Mouse (Mus musculus) frontal cortex, adult (tissue): ENCODE measurements at regions not wholly inside any gene's neighbourhood (a gene's known extent, or its start where the extent isn't known, plus 50 kb on each side); places are given as distances from the start of the nearest gene placed in this dataset.

Experiments
- ATAC-seq: cut with Nextera tagmentation; 2 replicates; pipeline ENCODE4 v1.9.2; 2017; ENCODE audit warnings: mild to moderate bottlenecking, moderate library complexity, mixed read lengths; ENCODE audit not compliant: low TSS enrichment

- no peak for ATAC-seq
Measured at GRCm38 (mm10) chr4:47870010-47870637, 174.8 kb upstream of the Nr4a3 start.

DNA sequence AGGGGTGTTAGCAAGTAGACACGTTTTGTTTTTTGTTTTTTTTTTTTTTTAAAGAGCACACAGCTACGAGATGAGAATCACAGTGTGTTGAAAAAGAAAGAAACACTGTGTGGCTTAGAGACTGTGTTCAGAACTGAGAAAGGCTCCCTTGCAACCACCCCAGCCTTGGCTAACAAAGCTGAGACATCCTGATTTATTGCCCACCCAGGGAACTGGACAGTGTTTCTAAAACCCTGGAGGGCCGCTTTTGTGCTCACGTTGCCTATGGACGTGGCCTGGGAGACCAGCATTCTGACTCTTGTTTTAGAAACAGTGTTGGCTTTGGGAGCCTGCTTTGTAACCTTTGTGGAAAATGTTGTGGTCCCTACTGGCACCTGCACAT is 174.3 kb upstream of the Nr4a3 start:
- no peak for ATAC-seq

- ATAC-seq, result peak; percentile 92
Measured at GRCm38 (mm10) chr4:47881560-47881959, 163.4 kb upstream of the Nr4a3 start.

DNA sequence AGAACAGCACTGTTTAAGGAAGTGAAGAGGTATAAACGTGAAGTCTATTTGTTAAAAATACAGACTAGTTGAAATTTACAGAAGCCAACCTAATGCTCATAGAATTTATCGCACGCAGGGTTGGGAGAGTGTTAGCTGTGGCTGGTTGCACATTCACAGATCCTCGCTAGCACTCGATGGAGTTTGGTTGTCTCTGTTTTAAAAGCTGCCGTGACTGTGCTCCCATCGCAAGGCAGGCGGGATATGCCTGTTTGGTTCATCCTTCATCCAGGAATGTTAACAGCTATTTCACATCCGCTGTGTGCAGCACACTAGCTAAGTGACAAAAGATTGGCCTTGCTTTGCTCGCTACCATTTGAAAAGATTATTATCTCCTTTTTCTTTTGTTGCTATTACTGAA is 162.9 kb upstream of the Nr4a3 start:
- ATAC-seq, result peak; percentile 79

DNA sequence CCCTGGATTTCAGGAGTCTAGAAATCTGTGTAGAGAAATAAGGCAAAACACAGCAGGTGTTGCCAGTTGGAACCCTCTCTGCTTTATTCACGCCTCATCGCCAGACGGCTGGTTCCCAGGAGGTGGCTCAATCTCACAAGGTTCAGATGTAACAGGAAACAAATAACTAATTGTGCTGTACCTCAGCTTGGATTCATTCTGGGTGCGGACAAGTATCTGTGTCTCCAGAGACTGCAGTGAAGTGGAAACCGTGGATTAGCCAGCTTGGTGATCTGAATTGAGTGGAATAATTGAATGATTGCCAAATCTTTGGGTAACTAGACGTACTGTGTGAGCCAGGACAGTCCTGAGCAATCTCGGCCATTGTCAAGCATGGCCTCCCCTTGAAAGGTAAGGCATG is 145.4 kb upstream of the Nr4a3 start:
- ATAC-seq, result no peak

DNA sequence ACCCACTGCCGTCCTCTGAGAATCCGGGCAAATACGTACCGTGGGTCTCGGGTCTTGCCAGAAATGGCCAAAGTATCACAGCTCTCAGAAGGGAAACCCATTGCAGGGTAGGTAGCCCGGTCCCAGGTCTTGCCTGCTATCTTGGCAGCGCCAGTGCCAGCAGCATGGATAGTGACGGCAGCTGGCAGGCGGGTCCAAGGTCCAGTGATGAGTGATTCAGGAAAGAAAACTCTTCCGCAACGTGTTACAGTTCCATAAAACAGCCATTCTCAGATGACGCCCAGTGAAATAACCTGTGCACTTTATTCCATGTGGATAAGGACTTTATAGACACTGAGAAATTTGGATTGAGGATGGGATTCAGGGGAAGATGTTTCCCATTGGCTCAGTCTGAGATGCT is 142.2 kb upstream of the Nr4a3 start:
- no peak for ATAC-seq

GRCm38 (mm10) chr4:47912259-47912658 is 132.7 kb upstream of the Nr4a3 start:
- no peak for ATAC-seq

GRCm38 (mm10) chr4:47919576-47919975 is 125.4 kb upstream of the Nr4a3 start:
- ATAC-seq, result no peak

DNA sequence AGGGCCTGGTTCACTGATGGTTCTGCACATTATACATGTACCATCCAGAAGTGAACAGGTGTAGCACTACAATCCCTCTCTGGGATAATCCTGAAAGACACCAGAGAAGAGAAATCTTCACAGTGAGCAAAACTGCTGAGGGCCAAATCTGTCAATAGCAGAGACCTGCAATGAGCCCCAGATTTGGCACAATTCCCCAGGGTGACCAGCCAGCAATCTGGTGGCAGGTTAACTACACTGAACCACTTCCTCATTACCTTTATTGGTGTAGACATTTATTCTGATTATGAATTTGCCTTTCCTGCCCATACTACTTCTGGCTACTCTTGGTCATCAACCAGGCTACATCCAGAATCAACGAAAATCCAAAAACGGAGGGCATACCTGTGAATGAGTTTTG is 113.5 kb upstream of the Nr4a3 start:
- no peak for ATAC-seq

DNA sequence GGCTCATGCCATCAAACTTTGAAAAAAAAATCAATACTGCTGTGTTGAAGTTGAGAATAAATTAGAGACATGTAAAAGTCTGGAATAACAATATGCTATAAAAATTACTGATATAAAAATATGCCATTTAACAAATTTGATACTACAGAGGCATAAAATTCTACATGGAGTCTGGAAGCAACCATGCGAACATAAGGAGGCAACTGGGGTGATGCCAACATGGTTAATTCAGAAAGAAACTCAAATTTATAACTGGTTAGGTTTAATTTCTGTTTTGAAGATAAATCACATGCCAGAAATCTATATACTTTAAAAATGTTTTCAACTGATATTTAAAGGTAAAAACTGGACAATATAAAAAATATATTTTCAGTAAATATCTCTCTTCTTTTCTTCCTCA is 111.4 kb upstream of the Nr4a3 start:
- ATAC-seq, result no peak

DNA sequence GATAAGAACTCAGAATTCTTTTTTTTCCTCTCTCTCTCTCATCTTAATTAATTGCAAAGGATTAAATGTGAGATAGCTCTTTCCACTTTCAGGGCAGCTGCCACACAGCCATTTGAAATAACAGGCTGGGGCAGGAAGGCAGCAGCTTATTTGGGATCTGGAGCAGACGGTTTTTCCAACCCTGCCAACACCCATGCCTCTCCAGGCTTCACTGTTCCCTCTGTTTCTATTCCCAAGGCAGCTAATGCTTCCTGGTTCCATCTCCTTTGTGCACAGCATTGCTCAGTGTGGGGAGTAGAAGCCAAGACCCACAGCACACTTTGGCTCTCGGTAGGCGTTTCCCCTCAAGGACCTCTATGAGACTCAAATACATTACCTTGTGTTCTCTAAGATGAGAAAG is 109.4 kb upstream of the Nr4a3 start:
- no peak for ATAC-seq

DNA sequence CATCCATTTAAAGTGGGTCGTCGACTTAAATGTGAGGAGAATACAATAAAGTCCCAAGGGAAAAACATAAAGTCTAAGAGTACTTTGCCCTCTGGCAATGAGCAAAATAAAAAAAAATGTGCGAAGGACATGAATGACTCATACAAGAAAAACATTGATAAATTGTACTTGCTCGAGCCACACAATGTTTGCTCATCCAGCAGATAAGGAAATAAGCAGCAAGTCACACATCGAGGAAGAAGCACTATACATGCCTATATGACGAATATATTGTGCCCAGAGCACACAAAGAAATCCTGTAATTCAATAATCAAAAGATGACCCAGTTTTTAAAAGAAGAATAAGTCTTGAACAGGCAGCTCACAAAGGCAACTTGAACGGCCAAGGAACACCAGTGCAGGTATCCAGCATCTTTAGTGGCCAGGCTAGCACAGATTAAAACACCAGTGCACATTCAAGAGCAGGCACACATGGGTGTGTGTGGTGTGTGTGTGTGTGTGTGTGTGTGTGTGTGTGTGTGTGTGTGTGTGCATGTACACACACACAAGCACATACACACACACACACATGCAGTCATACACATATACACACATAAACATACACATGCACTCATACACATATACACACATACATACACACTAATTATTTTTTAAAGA is 108.4 kb upstream of the Nr4a3 start:
- no peak for ATAC-seq

DNA sequence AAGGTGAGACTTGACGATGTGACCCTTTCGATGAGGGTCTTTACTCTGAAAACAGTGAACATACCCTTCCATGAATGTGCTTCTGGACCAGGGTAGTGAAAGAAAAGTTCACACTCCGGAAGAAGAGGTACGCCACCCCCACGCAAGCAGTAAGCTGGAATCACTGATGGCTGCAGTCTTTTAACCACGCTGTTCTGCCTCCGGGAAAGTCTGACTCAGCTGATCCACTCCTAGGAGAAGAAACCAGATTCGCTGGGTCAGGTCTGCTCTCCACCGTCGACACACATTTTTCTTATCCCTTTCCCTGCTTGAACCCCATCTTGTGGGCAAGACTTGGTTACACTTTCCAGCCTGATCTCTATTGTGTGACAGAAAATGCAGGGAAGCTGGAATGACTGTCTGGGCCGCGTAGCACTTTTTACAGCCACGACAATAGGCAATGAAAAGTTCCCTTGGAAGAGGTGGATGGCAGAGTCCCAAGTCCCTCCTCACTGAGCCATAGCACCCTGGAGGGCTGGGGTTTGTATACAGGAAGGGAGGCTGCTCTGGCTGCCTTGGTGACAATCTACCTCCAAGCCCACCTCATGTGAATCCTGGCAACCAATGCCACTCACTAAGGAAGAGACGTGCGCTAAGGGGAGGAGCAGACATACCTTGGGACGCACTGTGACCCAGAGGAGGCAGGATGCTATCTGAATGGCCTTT is 96.9 kb upstream of the Nr4a3 start:
- ATAC-seq, result peak; percentile 86

GRCm38 (mm10) chr4:47948789-47949188 is 96.2 kb upstream of the Nr4a3 start:
- no peak for ATAC-seq

GRCm38 (mm10) chr4:47954576-47955305 is 90.2 kb upstream of the Nr4a3 start:
- ATAC-seq, result 0 out of 2 replicates have a peak, but pooled peaks have one; percentile 16

- no peak for ATAC-seq
Measured at GRCm38 (mm10) chr4:47964630-47965029, 80.3 kb upstream of the Nr4a3 start.

DNA sequence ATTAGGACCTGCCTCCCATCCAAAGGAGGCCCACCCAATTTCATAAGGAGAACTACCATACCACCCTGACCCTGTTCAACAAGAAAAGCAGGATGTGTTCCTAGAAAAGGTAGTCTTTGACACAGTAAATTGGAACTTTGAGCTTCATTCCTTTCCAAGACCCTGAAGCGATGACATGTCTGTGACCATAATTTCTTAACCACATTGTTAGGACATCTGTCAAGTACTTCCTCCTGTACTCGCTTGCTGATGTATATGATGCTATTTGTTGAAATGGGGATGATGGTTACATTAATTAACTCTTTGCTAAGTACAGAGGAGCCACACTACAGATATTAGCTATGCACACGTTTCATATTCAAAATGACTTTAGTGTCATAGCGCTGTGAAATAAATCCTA is 73.1 kb upstream of the Nr4a3 start:
- ATAC-seq, result no peak

GRCm38 (mm10) chr4:47979579-47980313 is 65.2 kb upstream of the Nr4a3 start:
- no peak for ATAC-seq
